Mouse (Mus musculus) kidney, postnatal 14 days (tissue): ENCODE measurements around the gene Fam174b.

ENCODE experiments used
- DNase-seq: peaks from one replicate; pipeline ENCODE4 v3.0.0; 2022; ENCODE audit warnings: mixed read lengths

Fam174b gene

GRCm38 (mm10) chr7:73816255-73816996 is 76.3 kb downstream of the Fam174b start:
- DNase-seq = peak; percentile 17

- DNase-seq = no peak
Measured at GRCm38 (mm10) chr7:73819366-73819765, 79.3 kb downstream of the Fam174b start.
